ENCODE assay signal across 8 mouse cellular contexts in the genomic region with DNA sequence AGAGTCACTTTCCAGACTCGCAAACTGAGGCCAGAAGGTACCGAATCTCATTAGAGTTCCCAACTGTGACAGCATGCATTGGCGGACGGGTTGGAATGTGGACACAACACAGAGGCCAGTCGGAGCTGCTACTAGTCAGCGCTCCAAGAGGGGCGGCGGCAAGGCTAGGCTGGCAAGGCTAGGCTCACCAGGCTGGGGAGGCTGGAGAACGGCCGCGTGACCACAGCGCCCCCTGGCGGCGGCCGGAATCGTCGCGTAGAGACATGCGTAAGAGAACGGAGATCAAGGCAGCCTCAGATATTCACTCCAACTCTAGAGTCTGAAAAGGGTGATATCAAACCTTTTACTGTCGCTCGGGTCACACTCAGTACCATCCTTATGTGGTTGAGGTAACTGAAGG.
DNase-seq lines count a peak whose midpoint lies in the region; ATAC-seq lines count a peak whose summit lies in the region.

No protein-coding gene starts in this region.

- 2% methylated on average over 22 of the region's 22 CpGs for WGBS in forebrain, embryonic 10.5 days
- 3% methylated on average over 22 of the region's 22 CpGs for WGBS in heart, embryonic 13.5 days
- 3% methylated on average over 22 of the region's 22 CpGs for WGBS in kidney, embryonic 15.5 days
- 3% methylated on average over 22 of the region's 22 CpGs for WGBS in stomach, embryonic 14.5 days

- H3K36me3 ChIP-seq in forebrain, embryonic 10.5 days (replicated peaks), result no peaks in the 10 kb centered on the region
- H3K36me3 ChIP-seq in heart, embryonic 13.5 days, result no peaks in the 10 kb centered on the region
- no peaks in the 10 kb centered on the region for H3K36me3 ChIP-seq in kidney, embryonic 15.5 days
- no peaks in the 10 kb centered on the region for H3K36me3 ChIP-seq in stomach, embryonic 14.5 days (ENCODE audit: control insufficient read depth, insufficient read depth, low read length)

- peak overlapping the region; percentile 62 for H3K4me2 ChIP-seq in heart, embryonic 13.5 days
- H3K4me2 ChIP-seq in kidney, embryonic 15.5 days, result peak overlapping the region; percentile 52
- peak overlapping the region; percentile 22; the same call in 1 of the 2 replicates for H3K4me2 ChIP-seq in stomach, embryonic 14.5 days (replicated peaks; ENCODE audit: low read depth, low read length)

- H3K9ac ChIP-seq in heart, embryonic 13.5 days, result peak overlapping the region; percentile 45; the same call in 1 of the 2 replicates
- H3K9ac ChIP-seq in kidney, embryonic 15.5 days, result no peak overlapping the region
- H3K9ac ChIP-seq in stomach, embryonic 14.5 days (replicated peaks; ENCODE audit: low read depth, low read length), result no peak overlapping the region

- peaks cover 10% of the 10 kb centered on the region for H3K9me3 ChIP-seq in forebrain, embryonic 10.5 days
- peaks cover 11% of the 10 kb centered on the region; the same call in 1 of the 2 replicates for H3K9me3 ChIP-seq in heart, embryonic 13.5 days
- peaks cover 6% of the 10 kb centered on the region; the same call in 1 of the 2 replicates for H3K9me3 ChIP-seq in kidney, embryonic 15.5 days (replicated peaks)
- peaks cover 14% of the 10 kb centered on the region for H3K9me3 ChIP-seq in stomach, embryonic 14.5 days (ENCODE audit: control insufficient read depth, low read depth, low read length)

- peak; percentile 38 for DNase-seq in A20 (ENCODE audit: low read depth, low spot score)
- peak; percentile 68 for DNase-seq in brain, embryonic 18.5 days (ENCODE audit: low read depth, low spot score)
- DNase-seq in forebrain, embryonic 10.5 days (ENCODE audit: extremely low spot score, low spot score), result peak; percentile 83
- peak; percentile 75 for DNase-seq in liver
- DNase-seq in naive thymus-derived CD4-positive, alpha-beta T cell, adult 2 months (ENCODE audit: low read depth), result peak; percentile 74

- peak overlapping the region; percentile 40; the same call in 1 of the 2 replicates for H3K27ac ChIP-seq in forebrain, embryonic 10.5 days
- H3K27ac ChIP-seq in heart, embryonic 13.5 days (replicated peaks), result 0 out of 2 replicates have a peak overlapping the region, but pooled peaks have one; percentile 2
- H3K27ac ChIP-seq in kidney, embryonic 15.5 days, result no peak overlapping the region; the same call in 1 of the 2 replicates
- no peak overlapping the region for H3K27ac ChIP-seq in stomach, embryonic 14.5 days (ENCODE audit: low read length)

- H3K27me3 ChIP-seq in forebrain, embryonic 10.5 days (ENCODE audit: poor library complexity, severe bottlenecking), result peaks cover 25% of the 10 kb centered on the region
- H3K27me3 ChIP-seq in heart, embryonic 13.5 days (replicated peaks), result peaks cover 5% of the 10 kb centered on the region; the same call in 1 of the 2 replicates
- no peaks in the 10 kb centered on the region for H3K27me3 ChIP-seq in kidney, embryonic 15.5 days
- no peaks in the 10 kb centered on the region for H3K27me3 ChIP-seq in stomach, embryonic 14.5 days (ENCODE audit: control insufficient read depth, insufficient read depth, low read length)

- H3K4me1 ChIP-seq in forebrain, embryonic 10.5 days, result peaks cover 8% of the 10 kb centered on the region
- peaks cover 10% of the 10 kb centered on the region for H3K4me1 ChIP-seq in heart, embryonic 13.5 days
- peaks cover 6% of the 10 kb centered on the region for H3K4me1 ChIP-seq in kidney, embryonic 15.5 days
- H3K4me1 ChIP-seq in stomach, embryonic 14.5 days (ENCODE audit: control insufficient read depth, insufficient read depth, low read length), result no peaks in the 10 kb centered on the region

- peak overlapping the region; percentile 32 for H3K4me3 ChIP-seq in forebrain, embryonic 10.5 days
- peak overlapping the region; percentile 27; the same call in 1 of the 2 replicates for H3K4me3 ChIP-seq in heart, embryonic 13.5 days
- no peak overlapping the region for H3K4me3 ChIP-seq in kidney, embryonic 15.5 days (replicated peaks)
- no peak overlapping the region for H3K4me3 ChIP-seq in stomach, embryonic 14.5 days (ENCODE audit: low read depth, low read length)

- peak; percentile 56; the same call in 1 of the 2 replicates for ATAC-seq in heart, embryonic 13.5 days (ENCODE audit: extremely low read depth, insufficient number of reproducible peaks, low FRiP score, low TSS enrichment)
- peak; percentile 92 for ATAC-seq in kidney, embryonic 15.5 days (replicated peaks; ENCODE audit: low FRiP score)
- ATAC-seq in stomach, embryonic 14.5 days (ENCODE audit: insufficient number of reproducible peaks, insufficient read depth, low FRiP score, low read depth), result peak; percentile 73

Comparison
In these comparisons a context has a peak if more than half of its experiments do, and no peak if none do; other contexts are left out.
1. H3K27ac ChIP-seq: peak in forebrain, embryonic 10.5 days (single experiment) and heart, embryonic 13.5 days (single experiment); none in kidney, embryonic 15.5 days (single experiment) and stomach, embryonic 14.5 days (single experiment).
2. H3K4me3 ChIP-seq: peak in forebrain, embryonic 10.5 days (single experiment) and heart, embryonic 13.5 days (single experiment); none in kidney, embryonic 15.5 days (single experiment) and stomach, embryonic 14.5 days (single experiment).
3. Peak in every context shown above with its lines, with median percentiles within 50 percentile points of each other: DNase-seq, ATAC-seq and H3K4me2 ChIP-seq.